Mouse (Mus musculus) MEL (cell line): ENCODE data around the gene Gm4131. TPM values are rescaled to one million over a fixed set of nuclear protein-coding genes. Genes with fewer than 3 reads are reported as not detected.

ENCODE experiments used
- DNase-seq: peaks from one replicate; pipeline ENCODE4 v3.0.0; 2011; ENCODE audit warnings: low read depth, low spot score
- H3K27ac ChIP-seq: 2 replicates; pipeline ENCODE4 v1.5.1; 2012; ENCODE audit warnings: low read depth, mild to moderate bottlenecking, control low read depth, low read length, moderate library complexity; ENCODE audit not compliant: control insufficient read depth
- H3K27me3 ChIP-seq, 2 experiments: fragments of 150-350 bp in 1 of 2; sonication (generic) in 1 of 2; 2 replicates each; pipeline ENCODE4 v1.6.1; 2012; ENCODE audit warnings: low read length in 2 of 2, mild to moderate bottlenecking in 2 of 2, improper control_type of control experiment in 1 of 2, moderate library complexity in 1 of 2; ENCODE audit not compliant: insufficient read depth in 2 of 2, control insufficient read depth in 1 of 2
- H3K36me3 ChIP-seq, 2 experiments: 2 replicates each; pipeline ENCODE4 v1.6.1; 2012 to 2014; ENCODE audit warnings: low read length in 2 of 2, improper control_type of control experiment in 1 of 2, inconsistent platforms in 1 of 2, mild to moderate bottlenecking in 1 of 2; ENCODE audit not compliant: insufficient read depth in 2 of 2, control insufficient read depth in 1 of 2
- H3K4me1 ChIP-seq, 2 experiments: fragments of 150-350 bp in 1 of 2; sonication (generic) in 1 of 2; 2 replicates each; pipeline ENCODE4 v1.6.1; 2012; ENCODE audit warnings: low read length in 2 of 2, improper control_type of control experiment in 1 of 2, mild to moderate bottlenecking in 1 of 2; ENCODE audit not compliant: insufficient read depth in 2 of 2, control insufficient read depth in 1 of 2
- H3K4me3 ChIP-seq, 2 experiments: fragments of 150-350 bp in 1 of 2; sonication (generic) in 1 of 2; 2 replicates each; pipeline ENCODE4 v1.5.1; 2012; ENCODE audit warnings: low read depth in 2 of 2, low read length in 2 of 2, mild to moderate bottlenecking in 2 of 2, moderate library complexity in 2 of 2, control low read depth in 1 of 2, improper control_type of control experiment in 1 of 2; ENCODE audit not compliant: control insufficient read depth in 1 of 2, insufficient read depth in 1 of 2
- H3K79me2 ChIP-seq: 2 replicates; pipeline ENCODE4 v1.6.1; 2012; ENCODE audit warnings: mild to moderate bottlenecking, low read length, moderate library complexity; ENCODE audit not compliant: control insufficient read depth, poor library complexity, insufficient read depth
- H3K9ac ChIP-seq: 2 replicates; pipeline ENCODE4 v1.6.1; 2012; ENCODE audit warnings: low read depth, mild to moderate bottlenecking, control low read depth, low read length, moderate library complexity; ENCODE audit not compliant: control insufficient read depth, poor library complexity, severe bottlenecking
- H3K9me3 ChIP-seq: fragments of 150-350 bp; sonication (generic); replicated peaks from 2 replicates; pipeline ENCODE4 v1.6.1; 2012; ENCODE audit warnings: mild to moderate bottlenecking, low read length, improper control_type of control experiment, moderate library complexity; ENCODE audit not compliant: insufficient read depth
- CHD1 ChIP-seq: IDR thresholded peaks from 2 replicates; pipeline ENCODE4 v1.6.1; 2012; ENCODE audit warnings: low read depth, mild to moderate bottlenecking, inconsistent platforms, low read length, improper control_type of control experiment
- CTCF ChIP-seq, 3 experiments: IDR thresholded peaks in 2 of 3; conservative IDR thresholded peaks in 1 of 3; 2 replicates each; pipeline ENCODE4 v1.5.1; 2011 to 2012; ENCODE audit warnings: low read length in 3 of 3, low read depth in 2 of 3, mild to moderate bottlenecking in 2 of 3, improper control_type of control experiment in 1 of 3, inconsistent platforms in 1 of 3, mixed read lengths in 1 of 3, moderate library complexity in 1 of 3; ENCODE audit not compliant: control insufficient read depth in 1 of 3, insufficient read depth in 1 of 3, poor library complexity in 1 of 3, severe bottlenecking in 1 of 3
- E2F4 ChIP-seq: IDR thresholded peaks from 2 replicates; pipeline ENCODE4 v1.6.1; 2011; ENCODE audit warnings: low read depth, low read length, improper control_type of control experiment, borderline replicate concordance
- EP300 ChIP-seq, 2 experiments: IDR thresholded peaks; 2 replicates each; pipeline ENCODE4 v1.6.1; 2011; ENCODE audit warnings: improper control_type of control experiment in 2 of 2, low read length in 2 of 2, low read depth in 1 of 2, mild to moderate bottlenecking in 1 of 2
- ETS1 ChIP-seq: IDR thresholded peaks from 2 replicates; pipeline ENCODE4 v1.6.1; 2012; ENCODE audit warnings: low read depth, mild to moderate bottlenecking, inconsistent platforms, low read length, improper control_type of control experiment, moderate library complexity
- GABPA ChIP-seq: IDR thresholded peaks from 2 replicates; pipeline ENCODE4 v1.6.1; 2012; ENCODE audit warnings: low read depth, mild to moderate bottlenecking, inconsistent platforms, low read length, improper control_type of control experiment, moderate library complexity
- HCFC1 ChIP-seq: IDR thresholded peaks from 2 replicates; pipeline ENCODE4 v1.6.1; 2012; ENCODE audit warnings: low read depth, mild to moderate bottlenecking, inconsistent platforms, low read length, improper control_type of control experiment, moderate library complexity
- KAT2A ChIP-seq: conservative IDR thresholded peaks from 2 replicates; pipeline ENCODE4 v1.6.1; 2012; ENCODE audit warnings: low read depth, low read length, improper control_type of control experiment, inconsistent platforms
- MAFK ChIP-seq: IDR thresholded peaks from 2 replicates; pipeline ENCODE4 v1.6.1; 2011; ENCODE audit warnings: low read depth, mild to moderate bottlenecking, low read length, improper control_type of control experiment, borderline replicate concordance
- MAX ChIP-seq: IDR thresholded peaks from 2 replicates; pipeline ENCODE4 v1.6.1; 2011; ENCODE audit warnings: low read length, improper control_type of control experiment
- MAZ ChIP-seq: IDR thresholded peaks from 2 replicates; pipeline ENCODE4 v1.6.1; 2012; ENCODE audit warnings: low read depth, mild to moderate bottlenecking, inconsistent platforms, low read length, improper control_type of control experiment
- MYB ChIP-seq: IDR thresholded peaks from 2 replicates; pipeline ENCODE4 v1.6.1; 2011; ENCODE audit warnings: mild to moderate bottlenecking, low read depth, low read length, improper control_type of control experiment
- MYC ChIP-seq: IDR thresholded peaks from 2 replicates; pipeline ENCODE4 v1.6.1; 2011; ENCODE audit warnings: low read depth, mild to moderate bottlenecking, low read length, improper control_type of control experiment, moderate library complexity
- NELFE ChIP-seq: IDR thresholded peaks from 2 replicates; pipeline ENCODE4 v1.6.1; 2011; ENCODE audit warnings: low read depth, low read length, improper control_type of control experiment
- NRF1 ChIP-seq: IDR thresholded peaks from 2 replicates; pipeline ENCODE4 v1.6.1; 2014; ENCODE audit warnings: low read depth, mild to moderate bottlenecking, inconsistent platforms, low read length, improper control_type of control experiment, moderate library complexity; ENCODE audit not compliant: poor library complexity, insufficient read depth, severe bottlenecking
- POLR2AphosphoS2 ChIP-seq: IDR thresholded peaks from 2 replicates; pipeline ENCODE4 v1.6.1; 2011; ENCODE audit warnings: low read length, improper control_type of control experiment
- POLR2AphosphoS5 ChIP-seq: IDR thresholded peaks from 2 replicates; pipeline ENCODE4 v1.6.1; 2012; ENCODE audit warnings: low read depth, borderline replicate concordance, mild to moderate bottlenecking, inconsistent platforms, low read length, moderate library complexity, mixed read lengths
- RAD21 ChIP-seq: IDR thresholded peaks from 2 replicates; pipeline ENCODE4 v1.6.1; 2011; ENCODE audit warnings: mild to moderate bottlenecking, low read depth, low read length, improper control_type of control experiment
- TAL1 ChIP-seq: IDR thresholded peaks from 2 replicates; pipeline ENCODE4 v1.6.1; 2012; ENCODE audit warnings: mild to moderate bottlenecking, inconsistent platforms, low read length, moderate library complexity, mixed read lengths
- USF2 ChIP-seq, 2 experiments: IDR thresholded peaks; 2 replicates each; pipeline ENCODE4 v1.6.1; 2011 to 2012; ENCODE audit warnings: improper control_type of control experiment in 2 of 2, low read length in 2 of 2, borderline replicate concordance in 1 of 2, inconsistent platforms in 1 of 2, low read depth in 1 of 2, mild to moderate bottlenecking in 1 of 2; ENCODE audit not compliant: insufficient read depth in 1 of 2
- ZC3H11A ChIP-seq: IDR thresholded peaks from 2 replicates; pipeline ENCODE4 v1.6.1; 2012; ENCODE audit warnings: low read depth, mild to moderate bottlenecking, inconsistent platforms, low read length, improper control_type of control experiment
- ZNF384 ChIP-seq: IDR thresholded peaks from 2 replicates; pipeline ENCODE4 v1.6.1; 2012; ENCODE audit warnings: low read depth, mild to moderate bottlenecking, inconsistent platforms, low read length, improper control_type of control experiment
- polyA plus RNA-seq, 2 experiments: library from polyadenylated mRNA; stranded (reverse) in 1 of 2; unstranded in 1 of 2; fragments of >175 nt in 1 of 2; fragments of >200 nt in 1 of 2; gene quantifications; 2 replicates each; pipeline versions ENCODE4 v1.2.1 to v1.2.4; 2012; ENCODE audit warnings: low replicate concordance in 2 of 2, low read depth in 1 of 2; ENCODE audit not compliant: insufficient read length in 2 of 2, insufficient read depth in 1 of 2, missing spikeins in 1 of 2
- total RNA-seq: library from RNA; depleted of rRNA; stranded (reverse); fragments of 300-350 nt; gene quantifications from 2 replicates; pipeline ENCODE4 v1.2.3, GENCODE M21; 2012

Gm4131 gene
- total and polyA plus RNA-seq, 3 experiments, result not detected

DNA sequence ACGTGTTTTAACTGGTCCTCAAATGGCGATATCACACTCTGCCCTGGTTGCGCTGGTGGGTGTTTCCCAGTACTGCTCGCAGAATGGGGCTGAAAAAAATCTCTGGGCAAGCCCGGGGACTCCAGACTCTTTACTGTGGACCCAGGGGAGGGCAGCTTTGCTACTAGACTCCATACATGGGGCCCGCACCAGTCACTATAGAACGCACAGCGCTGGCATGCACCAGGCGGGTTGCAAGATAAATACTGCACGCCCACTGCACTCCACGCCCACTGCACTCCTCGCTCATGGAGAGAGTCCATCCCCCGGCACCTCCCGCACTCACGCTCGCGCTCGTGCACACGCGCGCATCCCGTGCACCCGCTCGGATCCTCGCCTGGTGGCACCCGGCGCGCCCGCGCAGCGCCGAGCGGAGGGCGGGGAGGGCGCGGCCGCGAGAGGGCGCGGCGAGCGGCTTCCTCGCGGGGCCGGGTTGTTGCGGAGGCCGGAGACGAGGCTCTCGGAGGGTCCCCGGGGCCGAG is 11.4 kb downstream of the Gm4131 start, which contains the start of gene Fam124a:
Gene Fam124a (plus strand): TSS at position 429 of the 521 bp plus-strand sequence.
- Histone ChIP-seq H3K36me3 (no peaks in the 10 kb centered on the region), H3K4me1 (no peaks in the 10 kb centered on the region), H3K9ac (no peak within 1 kb of the TSS), H3K79me2 (no peaks in the 10 kb centered on the region), H3K9me3 (no peaks in the 10 kb centered on the region), H3K4me3 (no peak within 1 kb of the TSS), H3K27me3 (no peaks in the 10 kb centered on the region; a peak in 1 of 4 replicates), H3K27ac (no peak within 1 kb of the TSS)
- DNase-seq, result no peak
- TF ChIP-seq KAT2A (no peak), E2F4 (no peak), MYC (no peak), ZNF384 (no peak), MAX (no peak), CTCF (IDR thresholded peaks at IDR 0.05 in 2 of 3, conservative IDR thresholded peaks at IDR 0.05 in 1 of 3; ENCODE audit: control insufficient read depth in 1 of 3, insufficient read depth in 1 of 3, low read depth in 2 of 3, low read length in 3 of 3, poor library complexity in 1 of 3, severe bottlenecking in 1 of 3) (no peak), MAZ (no peak), POLR2AphosphoS5 (no peak), EP300 (IDR thresholded peaks at IDR 0.05; ENCODE audit: low read depth in 1 of 2, low read length in 2 of 2) (no peak), HCFC1 (no peak), RAD21 (no peak), POLR2AphosphoS2 (no peak), USF2 (IDR thresholded peaks at IDR 0.05; ENCODE audit: borderline replicate concordance in 1 of 2, insufficient read depth in 1 of 2, low read depth in 1 of 2, low read length in 2 of 2) (no peak), MYB (no peak), CHD1 (no peak), GABPA (no peak), ZC3H11A (no peak), MAFK (no peak)

DNA sequence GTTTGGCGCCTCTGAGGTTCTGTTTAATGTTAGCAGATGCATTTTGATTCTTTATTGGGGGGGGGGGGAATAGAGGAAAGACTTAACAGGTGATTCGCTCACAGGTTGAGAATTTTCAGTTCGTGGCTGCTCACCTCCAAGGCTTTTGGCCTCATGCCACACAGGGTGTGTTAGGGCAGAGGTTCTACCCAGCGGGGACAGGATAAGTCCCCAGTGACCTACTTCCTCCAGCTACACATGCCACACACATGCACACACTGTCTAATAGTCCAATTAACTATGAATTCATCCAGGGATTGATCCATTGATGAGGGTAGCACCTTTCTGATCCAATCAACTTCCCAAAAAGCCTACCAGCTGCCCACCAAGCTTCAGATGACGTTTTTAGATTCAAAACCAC is 12.9 kb downstream of the Gm4131 start:
- Histone ChIP-seq H3K9ac (no peak overlapping the region), H3K36me3 (no peaks in the 10 kb centered on the region), H3K27me3 (no peaks in the 10 kb centered on the region; a peak in 1 of 4 replicates), H3K4me1 (no peaks in the 10 kb centered on the region), H3K79me2 (no peaks in the 10 kb centered on the region), H3K4me3 (no peak overlapping the region), H3K9me3 (no peaks in the 10 kb centered on the region)
- no peak for DNase-seq
- TF ChIP-seq ETS1 (no peak), TAL1 (no peak), ZNF384 (no peak), ZC3H11A (no peak), NRF1 (no peak), NELFE (no peak)
- TF ChIP-seq, all 39 proteins: peak for 0
- no peak overlapping the region for H3K27ac ChIP-seq
